Mouse (Mus musculus) kidney, embryonic 15.5 days (tissue): ENCODE measurements around the gene Nucb1. TPM values are rescaled to one million over a fixed set of nuclear protein-coding genes. Genes with fewer than 3 reads are reported as not detected.
A peak's percentile ranks its signal among the peaks of the same experiment; 100 is the strongest.
"Not testable (repeated sequence)": the region's sequence is repeated elsewhere in the genome, so short reads cannot be mapped to it uniquely, and the experiment has no call there.

ENCODE experiments used
- ATAC-seq: fragments of 200-750 bp; cut with Nextera tagmentation; replicated peaks from 2 replicates; pipeline ENCODE4 v1.8.0; 2017; ENCODE audit warnings: moderate TSS enrichment; ENCODE audit not compliant: low FRiP score
- H3K27ac ChIP-seq: fragments of 300-500 bp; sonication (generic); 2 replicates; pipeline ENCODE4 v1.5.1; 2015; ENCODE audit warnings: mild to moderate bottlenecking, inconsistent platforms
- H3K27me3 ChIP-seq: fragments of 300-500 bp; sonication (generic); 2 replicates; pipeline ENCODE4 v1.6.1; 2015; ENCODE audit warnings: inconsistent platforms
- H3K36me3 ChIP-seq: fragments of 300-500 bp; sonication (generic); 2 replicates; pipeline ENCODE4 v1.6.1; 2015; ENCODE audit warnings: inconsistent platforms
- H3K4me1 ChIP-seq: fragments of 300-500 bp; sonication (generic); 2 replicates; pipeline ENCODE4 v1.6.1; 2015; ENCODE audit warnings: inconsistent platforms
- H3K4me2 ChIP-seq: fragments of 300-500 bp; sonication (generic); 2 replicates; pipeline ENCODE4 v1.6.1; 2015; ENCODE audit warnings: moderate library complexity, mild to moderate bottlenecking, inconsistent platforms
- H3K4me3 ChIP-seq: fragments of 300-500 bp; sonication (generic); replicated peaks from 2 replicates; pipeline ENCODE4 v1.5.1; 2015; ENCODE audit warnings: mild to moderate bottlenecking, inconsistent platforms
- H3K9ac ChIP-seq: fragments of 300-500 bp; sonication (generic); 2 replicates; pipeline ENCODE4 v1.6.1; 2015; ENCODE audit warnings: mild to moderate bottlenecking, inconsistent platforms
- H3K9me3 ChIP-seq: fragments of 300-500 bp; sonication (generic); replicated peaks from 2 replicates; pipeline ENCODE4 v1.6.1; 2016; ENCODE audit warnings: inconsistent platforms
- WGBS: fragments of 180-500 bp; shearing (Covaris S2); methylation state at CpG from one replicate; pipeline ENCODE4 v1.1.7; 2015; ENCODE audit warnings: mixed read lengths; 5-methylcytosine and 5-hydroxymethylcytosine counted together
- polyA plus RNA-seq: library from polyadenylated mRNA; unstranded; fragments of >200 nt; fragmentation: Nextera tagmentation; extraction: Ambion mirVana; gene quantifications from 2 replicates; pipeline ENCODE4 v1.2.1, GENCODE M21; 2015

Gene Nucb1
- polyA plus RNA-seq, 1 experiment from 2014 or later: 252 TPM

DNA sequence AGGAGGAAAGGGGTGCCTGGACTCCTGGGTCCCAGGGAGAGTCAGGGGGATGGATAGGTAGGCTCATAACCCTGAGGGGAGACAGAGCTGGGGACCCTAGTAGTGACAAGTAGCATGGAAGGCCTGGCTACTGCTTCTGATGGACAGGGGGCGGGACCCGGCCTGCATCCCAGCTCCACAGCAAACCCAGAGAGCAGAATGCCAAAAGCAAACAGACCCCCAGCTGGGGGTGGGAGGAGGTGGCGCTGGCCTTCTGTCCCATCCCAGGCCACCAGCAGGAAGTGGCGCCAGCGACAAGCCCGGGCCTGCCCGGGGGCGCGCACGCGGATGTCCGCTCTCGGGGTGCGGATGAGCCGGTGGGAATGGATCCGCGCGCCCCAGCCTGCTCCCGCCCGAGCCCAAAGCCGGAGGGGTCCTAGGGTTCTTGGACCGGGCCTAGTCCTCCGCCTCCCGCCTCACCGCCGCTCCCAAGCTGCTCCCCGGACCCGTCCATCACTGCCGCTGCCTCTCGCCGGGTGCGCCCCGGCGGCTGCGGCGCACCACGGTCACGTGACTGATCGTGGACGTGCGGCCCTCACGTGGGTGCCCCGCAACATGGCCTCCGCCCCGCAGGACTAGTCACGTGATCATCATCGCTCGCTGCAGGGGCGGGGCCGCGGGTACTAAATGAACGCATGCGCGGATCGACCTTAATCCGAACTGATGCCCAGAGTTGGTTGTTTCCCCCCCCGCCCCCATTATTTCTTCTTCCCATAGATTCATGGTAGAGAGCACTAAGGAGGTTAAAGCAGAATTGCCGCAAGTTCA is 43.7 kb downstream of the Nucb1 start, which contains the start of gene Bax:
Gene Bax, minus strand, starts transcription at position 616 of the 807 bp plus-strand sequence.
- Histone ChIP-seq H3K27ac (peak within 1 kb of the TSS; percentile 81), H3K9ac (peak within 1 kb of the TSS; percentile 85), H3K4me1 (peaks cover 27% of the 10 kb centered on the region), H3K36me3 (peaks cover 40% of the 10 kb centered on the region), H3K9me3 (no peaks in the 10 kb centered on the region), H3K4me2 (peak within 1 kb of the TSS; percentile 87), H3K4me3 (peak within 1 kb of the TSS; percentile 96), H3K27me3 (no peaks in the 10 kb centered on the region)
- under 1% methylated on average over 57 of the region's 58 CpGs for WGBS
- peak; percentile 79 for ATAC-seq

DNA sequence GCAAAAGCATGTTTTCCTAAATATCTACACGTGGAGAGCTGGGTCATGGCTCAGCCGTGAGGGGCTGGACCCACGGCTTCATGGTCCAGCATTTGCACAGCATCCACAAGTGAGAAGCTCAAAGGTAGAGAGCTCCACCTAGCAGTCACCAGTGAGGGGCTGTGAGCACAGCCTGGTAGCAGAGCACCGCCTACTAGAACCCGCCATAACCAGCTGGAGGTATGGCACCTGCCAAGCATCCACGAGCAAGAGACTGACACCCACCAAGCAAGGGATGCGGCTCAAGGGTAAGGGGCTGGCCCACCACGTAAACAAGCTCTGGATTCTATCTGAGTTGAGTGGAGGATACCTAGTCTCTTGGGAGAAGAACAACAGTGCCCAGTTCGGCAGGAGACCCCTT is 44.7 kb downstream of the Nucb1 start:
- peaks cover 41% of the 10 kb centered on the region for H3K36me3 ChIP-seq
- peak overlapping the region; percentile 96 for H3K4me3 ChIP-seq
- H3K4me1 ChIP-seq: peaks cover 35% of the 10 kb centered on the region
- WGBS: 84% methylated on average over 9 of the region's 9 CpGs
- H3K9ac ChIP-seq: peak overlapping the region; percentile 85; the same call in 1 of the 2 replicates
- no peak overlapping the region for H3K27ac ChIP-seq
- H3K4me2 ChIP-seq: peak overlapping the region; percentile 87
- H3K27me3 ChIP-seq: no peaks in the 10 kb centered on the region
- no peak; the same call in 1 of the 2 replicates for ATAC-seq
- no peaks in the 10 kb centered on the region for H3K9me3 ChIP-seq

DNA sequence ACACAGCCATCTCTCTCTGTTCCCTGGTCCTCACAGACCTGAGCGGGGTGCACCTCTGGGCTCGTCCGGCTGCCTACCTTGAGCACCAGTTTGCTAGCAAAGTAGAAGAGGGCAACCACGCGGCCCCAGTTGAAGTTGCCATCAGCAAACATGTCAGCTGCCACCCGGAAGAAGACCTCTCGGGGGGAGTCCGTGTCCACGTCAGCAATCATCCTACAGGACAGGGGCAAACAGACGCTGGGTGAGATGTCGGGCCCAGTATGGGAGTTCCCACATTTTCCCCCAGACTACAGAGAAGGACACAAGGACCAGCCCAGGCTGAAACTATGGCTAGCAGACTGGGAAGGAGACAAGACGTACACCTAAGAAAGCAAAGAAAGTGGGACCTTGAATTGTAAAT is 45.1 kb downstream of the Nucb1 start:
- no peak for ATAC-seq
- no peaks in the 10 kb centered on the region for H3K27me3 ChIP-seq
- WGBS: 93% methylated on average over 12 of the region's 12 CpGs
- peaks cover 39% of the 10 kb centered on the region for H3K4me1 ChIP-seq
- no peak overlapping the region for H3K27ac ChIP-seq
- H3K9ac ChIP-seq: no peak overlapping the region
- peak overlapping the region; percentile 96 for H3K4me3 ChIP-seq
- H3K36me3 ChIP-seq: peaks cover 41% of the 10 kb centered on the region
- H3K4me2 ChIP-seq: peak overlapping the region; percentile 87
- no peaks in the 10 kb centered on the region for H3K9me3 ChIP-seq

DNA sequence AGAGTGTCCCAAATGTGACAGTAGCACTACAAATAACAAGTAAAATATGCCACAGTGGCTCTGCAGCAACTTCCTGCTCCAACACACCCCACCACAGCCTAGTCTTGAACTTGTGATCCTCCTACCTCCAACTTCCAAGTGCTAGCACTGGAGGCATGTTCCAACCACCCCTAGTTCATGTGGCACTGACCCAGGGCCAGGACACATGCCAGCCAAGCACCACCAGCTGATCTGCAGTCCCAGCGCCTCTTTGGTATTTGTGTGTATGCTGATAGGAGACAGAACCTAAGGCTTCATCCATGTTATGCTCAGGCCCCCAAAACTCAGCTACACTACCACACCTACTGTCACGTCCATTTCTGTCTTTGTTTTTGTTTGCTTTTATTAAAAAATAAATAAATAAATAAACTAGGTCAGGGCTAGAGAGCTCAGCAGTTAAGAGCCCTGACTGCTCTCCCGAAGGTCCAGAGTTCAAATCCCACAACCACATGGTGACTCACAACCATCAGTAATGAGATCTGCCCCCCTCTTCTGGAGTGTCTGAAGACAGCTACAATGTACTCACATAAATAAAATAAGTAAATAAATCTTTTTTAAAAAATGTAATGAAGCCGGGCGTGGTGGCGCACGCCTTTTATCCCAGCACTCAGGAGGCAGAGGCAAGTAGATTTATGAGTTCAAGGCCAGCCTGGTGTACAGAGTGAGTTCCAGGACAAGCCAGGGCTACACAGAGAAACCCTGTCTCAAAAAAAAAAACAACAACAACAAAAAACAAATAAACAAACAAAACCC is 46.0 kb downstream of the Nucb1 start:
- no peak for ATAC-seq
- Histone ChIP-seq H3K36me3 (peaks cover 41% of the 10 kb centered on the region), H3K4me1 (peaks cover 42% of the 10 kb centered on the region), H3K9me3 (no peaks in the 10 kb centered on the region), H3K9ac (no peak overlapping the region), H3K27ac (no peak overlapping the region), H3K4me3 (no peak overlapping the region), H3K27me3 (no peaks in the 10 kb centered on the region), H3K4me2 (no peak overlapping the region)
- WGBS: 92% methylated on average over 7 of the region's 7 CpGs

DNA sequence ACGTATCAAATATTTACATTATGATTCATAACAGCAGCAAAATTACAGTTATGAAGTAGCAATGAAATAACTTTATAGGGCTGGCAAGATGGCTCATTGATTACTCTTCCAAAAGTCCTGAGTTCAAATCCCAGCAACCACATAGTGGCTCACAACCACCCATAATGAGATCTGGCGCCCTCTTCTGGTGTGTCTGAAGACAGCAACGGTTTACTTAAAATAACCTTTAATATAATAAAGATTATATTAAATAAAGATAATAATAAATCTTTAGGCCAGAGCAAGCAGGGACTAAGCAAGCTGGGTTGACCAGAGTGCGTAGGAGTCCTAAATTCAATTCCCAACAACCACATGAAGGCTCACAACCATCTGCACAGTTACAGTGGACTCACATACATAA is 47.3 kb downstream of the Nucb1 start:
- H3K4me2 ChIP-seq, H3K27me3 ChIP-seq, H3K9ac ChIP-seq, H3K4me3 ChIP-seq, H3K27ac ChIP-seq, H3K9me3 ChIP-seq, ATAC-seq: not testable (repeated sequence)
- H3K4me1 ChIP-seq: peaks cover 48% of the 10 kb centered on the region
- 83% methylated on average over 4 of the region's 4 CpGs for WGBS
- H3K36me3 ChIP-seq: peaks cover 47% of the 10 kb centered on the region

DNA sequence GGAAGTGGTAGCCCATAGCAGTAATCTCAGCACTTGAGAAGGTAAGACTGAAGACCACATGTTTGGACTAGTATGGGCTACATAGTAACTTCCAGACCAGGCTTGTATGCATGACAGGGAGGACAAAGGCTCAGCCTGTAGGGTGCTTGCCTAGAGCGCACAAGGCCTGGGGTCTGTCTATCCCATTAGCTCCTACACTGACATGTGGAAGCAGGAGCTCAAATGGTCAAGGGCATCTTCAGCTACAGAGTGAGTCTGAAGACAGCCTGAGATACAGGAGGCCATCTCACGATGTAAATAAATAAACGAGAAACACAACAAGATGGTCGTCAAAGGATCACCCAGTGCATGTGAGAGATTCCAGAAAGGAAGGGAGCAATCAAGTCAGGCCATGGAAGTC is 47.9 kb downstream of the Nucb1 start:
- H3K9ac ChIP-seq: no peak overlapping the region
- no peak overlapping the region for H3K27ac ChIP-seq
- H3K4me1 ChIP-seq: peaks cover 52% of the 10 kb centered on the region
- no peaks in the 10 kb centered on the region for H3K27me3 ChIP-seq
- H3K4me3 ChIP-seq: no peak overlapping the region
- H3K9me3 ChIP-seq: no peaks in the 10 kb centered on the region
- ATAC-seq: no peak
- H3K4me2 ChIP-seq: no peak overlapping the region
- WGBS: 90% methylated on average over 4 of the region's 4 CpGs
- H3K36me3 ChIP-seq: peaks cover 53% of the 10 kb centered on the region

DNA sequence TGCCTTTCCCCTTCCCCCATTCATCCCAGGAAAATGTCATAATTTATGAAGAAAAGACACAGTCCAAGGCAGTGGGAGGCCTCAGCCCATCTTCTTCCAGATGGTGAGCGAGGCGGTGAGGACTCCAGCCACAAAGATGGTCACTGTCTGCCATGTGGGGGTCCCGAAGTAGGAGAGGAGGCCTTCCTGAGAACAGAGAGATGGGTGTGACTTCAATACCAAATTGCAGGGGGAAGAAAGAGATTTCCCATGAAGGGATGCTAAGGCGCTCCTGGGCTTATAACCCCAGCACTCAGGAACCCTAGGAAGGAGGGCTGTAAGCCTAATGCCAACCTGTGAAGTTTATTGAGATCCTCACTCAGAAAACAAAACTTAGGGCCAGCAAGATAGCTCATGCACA is 48.4 kb downstream of the Nucb1 start:
- H3K4me1 ChIP-seq: peaks cover 53% of the 10 kb centered on the region
- no peak overlapping the region for H3K4me2 ChIP-seq
- ATAC-seq: no peak
- peaks cover 57% of the 10 kb centered on the region for H3K36me3 ChIP-seq
- H3K9ac ChIP-seq: no peak overlapping the region
- H3K27ac ChIP-seq: peak overlapping the region; percentile 86
- H3K27me3 ChIP-seq: no peaks in the 10 kb centered on the region
- H3K9me3 ChIP-seq: no peaks in the 10 kb centered on the region
- H3K4me3 ChIP-seq: no peak overlapping the region
- WGBS: 81% methylated on average over 4 of the region's 4 CpGs

DNA sequence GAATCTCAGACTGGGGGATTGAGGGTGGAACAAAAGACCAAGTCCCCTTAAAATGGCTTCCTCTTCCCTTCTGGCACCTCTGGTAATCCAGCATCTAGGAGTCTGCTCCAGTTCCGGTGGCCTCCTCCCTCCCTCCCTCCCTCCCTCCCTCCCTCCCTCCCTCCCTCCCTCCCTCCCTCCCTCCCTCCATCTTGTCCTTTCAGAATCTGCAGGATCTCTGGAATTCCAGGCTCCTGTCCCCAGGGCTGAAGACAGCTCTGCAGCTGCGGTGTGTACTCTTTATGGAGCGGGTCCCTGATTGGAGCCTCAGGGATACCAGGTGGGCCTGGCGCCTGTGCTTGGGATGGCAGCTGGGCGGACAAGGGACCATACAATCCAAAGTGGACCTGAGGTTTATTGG is 48.9 kb downstream of the Nucb1 start:
- Histone ChIP-seq H3K4me3 (no peak overlapping the region), H3K9me3 (no peaks in the 10 kb centered on the region), H3K27ac (peak overlapping the region; percentile 94), H3K4me2 (peak overlapping the region; percentile 60), H3K9ac (no peak overlapping the region), H3K27me3 (no peaks in the 10 kb centered on the region), H3K36me3 (peaks cover 57% of the 10 kb centered on the region), H3K4me1 (peaks cover 56% of the 10 kb centered on the region)
- no peak for ATAC-seq
- 57% methylated on average over 5 of the region's 5 CpGs for WGBS

DNA sequence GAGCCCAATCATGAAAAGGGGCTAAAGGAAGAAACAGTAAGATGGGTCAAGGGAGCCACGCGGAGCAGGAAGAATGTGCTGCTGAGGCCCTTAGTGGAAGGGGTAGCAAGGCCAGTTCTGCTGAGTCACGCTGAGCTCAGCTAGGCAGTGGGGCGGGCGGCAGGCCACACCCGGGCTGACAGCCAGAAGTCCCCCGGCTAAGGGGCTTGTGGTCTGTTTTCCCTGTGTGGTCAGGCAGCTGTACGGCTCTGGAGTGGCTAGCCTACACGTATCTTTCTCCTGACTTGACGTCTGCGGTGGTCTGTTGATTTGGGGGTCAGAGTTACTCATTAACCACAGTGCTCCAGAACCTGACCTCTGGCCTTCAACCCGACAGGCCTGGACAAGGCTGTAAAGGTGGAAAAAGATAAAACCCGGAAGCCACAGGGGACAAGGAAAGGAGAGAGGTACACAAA is 49.3 kb downstream of the Nucb1 start:
- peak; percentile 44 for ATAC-seq
- Histone ChIP-seq H3K9ac (peak overlapping the region; percentile 6; the same call in 1 of the 2 replicates), H3K27ac (peak overlapping the region; percentile 94), H3K27me3 (no peaks in the 10 kb centered on the region), H3K4me1 (peaks cover 52% of the 10 kb centered on the region), H3K4me2 (peak overlapping the region; percentile 60), H3K4me3 (peak overlapping the region; percentile 68), H3K36me3 (peaks cover 59% of the 10 kb centered on the region), H3K9me3 (no peaks in the 10 kb centered on the region)
- WGBS: 12% methylated on average over 13 of the region's 13 CpGs

DNA sequence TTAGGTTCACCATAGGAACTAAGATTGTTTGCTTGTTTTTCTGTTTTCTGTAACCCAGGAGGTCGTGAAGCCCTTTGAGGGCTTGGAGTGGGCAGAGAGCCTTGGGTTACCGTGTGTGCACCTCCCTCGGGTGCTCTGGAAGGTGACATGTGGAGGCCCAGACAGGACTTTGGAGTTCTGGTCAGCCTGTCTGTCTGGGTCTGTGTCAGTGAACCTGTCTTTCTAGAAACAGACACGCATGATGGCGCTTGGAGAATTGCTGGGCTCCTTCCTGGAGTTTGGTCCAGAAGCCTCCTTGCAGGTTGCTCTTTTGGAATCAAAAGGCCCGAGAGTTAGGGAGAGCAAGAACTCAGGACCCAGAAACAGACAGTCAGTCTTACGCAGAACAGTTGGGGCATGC is 49.8 kb downstream of the Nucb1 start:
- Histone ChIP-seq H3K36me3 (peaks cover 62% of the 10 kb centered on the region), H3K9me3 (no peaks in the 10 kb centered on the region), H3K27ac (peak overlapping the region; percentile 94), H3K27me3 (no peaks in the 10 kb centered on the region), H3K4me3 (peak overlapping the region; percentile 68), H3K4me2 (peak overlapping the region; percentile 60), H3K4me1 (peaks cover 47% of the 10 kb centered on the region), H3K9ac (peak overlapping the region; percentile 39; the same call in 1 of the 2 replicates)
- 65% methylated on average over 7 of the region's 7 CpGs for WGBS
- no peak for ATAC-seq

DNA sequence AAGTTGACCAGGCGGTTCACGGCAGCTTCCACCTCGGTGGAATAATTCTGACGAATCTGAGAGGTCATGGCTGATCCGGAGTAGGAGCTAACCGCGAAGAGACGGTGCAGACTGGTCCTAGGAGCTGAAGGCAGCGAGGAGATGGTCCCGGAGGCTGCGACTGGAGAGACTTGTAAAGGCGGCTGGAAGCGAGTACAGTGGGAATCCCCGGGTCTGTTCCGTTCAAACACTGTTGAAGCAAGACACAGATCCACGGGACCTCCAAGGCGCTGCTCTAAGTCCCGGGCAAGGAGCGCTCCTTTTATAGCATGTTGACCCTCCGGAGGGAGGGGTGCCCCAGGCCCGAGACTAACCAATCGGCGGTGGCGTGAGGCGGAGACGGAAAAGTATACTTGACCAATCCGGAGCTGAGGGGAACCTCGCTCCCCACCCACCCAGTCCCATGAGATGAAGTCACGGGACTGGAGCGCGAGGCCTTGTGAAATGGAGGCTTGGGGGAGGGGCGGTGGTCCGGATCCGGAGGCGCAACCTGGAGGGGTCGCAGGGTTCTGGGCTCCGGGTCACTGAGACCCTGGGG is 50.6 kb downstream of the Nucb1 start, which contains the start of gene Ftl1:
Gene Ftl1, minus strand, starts transcription at position 321 of the 577 bp plus-strand sequence.
- H3K9ac ChIP-seq: peak within 1 kb of the TSS; percentile 64
- peak; percentile 96 for ATAC-seq
- H3K27me3 ChIP-seq, H3K9me3 ChIP-seq: not testable (repeated sequence)
- H3K4me1 ChIP-seq: peaks cover 41% of the 10 kb centered on the region
- under 1% methylated on average over 36 of the region's 37 CpGs for WGBS
- peak within 1 kb of the TSS; percentile 69 for H3K4me2 ChIP-seq
- peaks cover 62% of the 10 kb centered on the region for H3K36me3 ChIP-seq
- H3K4me3 ChIP-seq: peak within 1 kb of the TSS; percentile 68
- peak within 1 kb of the TSS; percentile 94 for H3K27ac ChIP-seq
